Mouse (Mus musculus): Measurements from ENCODE around the gene Rpn1. TPM values are rescaled to one million over a fixed set of nuclear protein-coding genes. Genes with fewer than 3 reads are reported as not detected.

Rpn1 gene
- 345 and 352 TPM in 2 replicates for polyA plus RNA-seq (2016; fragmentation: Nextera tagmentation; extraction: Ambion mirVana)

DNA sequence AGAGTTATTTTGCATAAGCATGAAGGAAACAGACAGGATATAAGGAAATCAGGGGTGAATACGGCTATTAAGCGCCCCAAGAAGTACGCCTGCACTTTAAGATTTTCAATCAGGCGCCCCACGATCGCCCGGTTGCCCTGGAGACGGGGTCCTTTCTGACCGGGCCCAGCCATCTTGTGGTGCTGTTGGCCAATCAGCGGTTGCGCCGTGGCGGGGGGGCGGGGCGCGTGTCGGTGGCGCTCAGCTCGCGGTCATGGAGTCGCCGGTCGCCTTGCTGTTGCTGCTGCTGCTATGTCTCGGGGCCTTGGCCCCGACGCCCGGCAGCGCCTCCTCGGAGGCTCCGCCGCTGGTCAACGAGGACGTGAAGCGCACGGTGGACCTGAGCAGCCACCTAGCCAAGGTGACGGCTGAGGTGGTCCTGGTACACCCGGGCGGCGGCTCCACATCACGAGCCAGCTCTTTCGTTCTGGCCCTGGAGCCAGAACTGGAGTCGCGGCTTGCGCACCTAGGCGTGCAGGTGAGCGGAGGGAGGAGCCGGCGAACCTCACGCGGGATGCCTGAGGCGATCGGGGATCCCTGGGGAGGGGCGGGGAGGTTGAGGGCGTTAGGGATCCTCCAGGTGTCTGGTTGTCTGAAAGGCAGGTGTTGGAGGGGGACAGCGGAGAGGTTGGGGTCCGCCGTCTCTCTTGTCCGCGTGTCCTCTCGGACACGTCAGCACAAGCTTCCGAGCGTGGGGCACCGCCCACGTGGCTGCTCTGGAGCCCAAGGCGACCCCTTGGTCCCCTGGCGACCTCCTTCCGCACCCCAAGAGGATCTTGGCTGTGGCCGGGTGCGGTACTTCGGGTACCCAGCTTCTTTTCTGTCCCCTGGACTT lies at the start of gene Rpn1:
Gene Rpn1, plus strand, starts transcription at position 205 of the 874 bp plus-strand sequence.
- peak within 1 kb of the TSS; percentile 86 for H3K4me2 ChIP-seq (replicated peaks)
- H3K27me3 ChIP-seq: no peaks in the 10 kb centered on the region
- no peaks in the 10 kb centered on the region for H3K9me3 ChIP-seq
- H3K36me3 ChIP-seq: peaks cover 6% of the 10 kb centered on the region; the same call in 1 of the 2 replicates
- peaks cover 23% of the 10 kb centered on the region for H3K4me1 ChIP-seq
- H3K4me3 ChIP-seq: peak within 1 kb of the TSS; percentile 96
- peak; percentile 90 for ATAC-seq (ENCODE audit: insufficient number of reproducible peaks, insufficient read depth, low FRiP score, low TSS enrichment)
- under 1% methylated on average over 71 of the region's 71 CpGs for WGBS
- H3K27ac ChIP-seq: peak within 1 kb of the TSS; percentile 66
- H3K9ac ChIP-seq: peak within 1 kb of the TSS; percentile 95

DNA sequence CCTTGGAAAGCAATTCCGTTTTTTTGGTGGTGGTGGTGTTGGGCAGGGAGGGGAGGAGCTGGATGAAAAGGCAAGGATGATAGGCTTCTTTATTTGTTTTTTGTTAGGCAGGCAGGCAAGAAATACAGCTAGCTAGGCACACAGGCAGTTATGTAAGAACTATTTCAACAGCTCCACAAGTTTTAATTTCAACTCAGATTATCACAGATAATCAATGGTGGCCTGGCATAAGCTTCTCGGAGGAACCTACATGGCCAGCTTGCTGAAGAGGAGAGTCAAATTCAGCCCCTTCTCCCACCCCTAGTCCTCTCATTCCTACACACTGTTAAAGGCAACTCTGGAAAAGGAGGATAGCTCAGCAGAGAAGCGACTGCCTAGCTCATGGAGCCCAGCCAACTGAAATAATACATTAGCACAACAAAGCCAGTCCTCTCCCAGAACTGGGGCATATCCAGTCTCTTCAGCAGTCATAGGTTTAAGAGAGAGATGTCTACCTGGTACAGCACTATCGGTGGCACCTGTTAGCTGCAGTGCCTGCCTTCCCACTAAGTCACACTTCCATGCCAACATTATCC lies 46.7 kb upstream of the Rpn1 start:
- no peak overlapping the region for H3K4me2 ChIP-seq (replicated peaks)
- H3K9ac ChIP-seq: no peak overlapping the region
- H3K27ac ChIP-seq: no peak overlapping the region
- H3K9me3 ChIP-seq: no peaks in the 10 kb centered on the region
- H3K4me1 ChIP-seq: 0 out of 2 replicates have a peak, but pooled peaks cover 2% of the 10 kb centered on the region
- no peak for ATAC-seq (ENCODE audit: insufficient number of reproducible peaks, insufficient read depth, low FRiP score, low TSS enrichment)
- WGBS: 88% methylated on average over 4 of the region's 4 CpGs
- peaks cover 11% of the 10 kb centered on the region; the same call in 1 of the 2 replicates for H3K36me3 ChIP-seq
- no peak overlapping the region for H3K4me3 ChIP-seq
- no peaks in the 10 kb centered on the region for H3K27me3 ChIP-seq

DNA sequence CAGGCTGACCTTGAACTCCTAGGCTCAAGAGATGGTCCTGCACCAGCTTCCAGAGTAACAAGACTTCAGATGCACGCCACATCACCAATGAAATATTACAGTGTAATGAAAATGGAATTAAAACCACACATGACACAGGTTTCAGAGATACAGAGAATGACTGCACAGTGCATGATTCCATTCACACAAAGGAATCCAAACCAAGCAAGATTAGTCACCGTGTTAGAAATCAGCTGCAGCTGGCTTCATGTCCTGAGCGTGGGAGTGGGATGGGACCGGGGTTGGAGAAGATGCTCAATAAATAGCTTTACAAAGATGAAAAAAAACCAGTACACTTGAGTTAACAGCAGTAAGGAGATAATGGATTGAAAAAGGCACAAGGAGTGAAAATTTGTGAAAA lies 44.9 kb upstream of the Rpn1 start:
- Histone ChIP-seq H3K4me3 (no peak overlapping the region), H3K36me3 (peaks cover 11% of the 10 kb centered on the region; the same call in 1 of the 2 replicates), H3K9ac (no peak overlapping the region), H3K9me3 (no peaks in the 10 kb centered on the region), H3K4me2 (replicated peaks) (no peak overlapping the region), H3K27ac (no peak overlapping the region), H3K27me3 (no peaks in the 10 kb centered on the region), H3K4me1 (peaks cover 19% of the 10 kb centered on the region)
- ATAC-seq (ENCODE audit: insufficient number of reproducible peaks, insufficient read depth, low FRiP score, low TSS enrichment): no peak
- WGBS: 95% methylated on average over 4 of the region's 4 CpGs

DNA sequence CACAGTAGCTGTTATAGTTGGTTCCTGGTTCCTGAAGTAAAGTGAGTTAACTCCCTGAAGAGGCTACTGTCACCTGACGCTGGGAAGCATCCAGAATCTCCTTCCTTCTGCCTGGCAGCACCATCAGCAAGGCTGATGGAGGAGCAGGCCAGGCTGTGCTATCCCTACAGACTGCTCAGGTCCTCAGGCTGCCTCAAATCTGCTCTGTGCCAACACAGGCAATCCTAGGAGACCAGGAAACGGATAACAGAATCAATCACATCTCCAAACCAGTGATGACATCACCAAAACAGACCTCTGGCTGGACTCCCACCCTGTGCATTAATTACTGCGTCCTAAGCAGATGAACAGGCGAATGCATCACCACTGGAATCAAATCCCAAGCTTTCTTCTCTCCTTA lies 43.1 kb upstream of the Rpn1 start:
- no peak overlapping the region for H3K9ac ChIP-seq
- H3K27me3 ChIP-seq: no peaks in the 10 kb centered on the region
- no peak overlapping the region for H3K4me2 ChIP-seq (replicated peaks)
- H3K36me3 ChIP-seq: peaks cover 6% of the 10 kb centered on the region; the same call in 1 of the 2 replicates
- H3K27ac ChIP-seq: no peak overlapping the region
- ATAC-seq (ENCODE audit: insufficient number of reproducible peaks, insufficient read depth, low FRiP score, low TSS enrichment): no peak
- H3K9me3 ChIP-seq: no peaks in the 10 kb centered on the region
- WGBS: 75% methylated on average over 4 of the region's 4 CpGs
- no peak overlapping the region for H3K4me3 ChIP-seq
- H3K4me1 ChIP-seq: peaks cover 19% of the 10 kb centered on the region

DNA sequence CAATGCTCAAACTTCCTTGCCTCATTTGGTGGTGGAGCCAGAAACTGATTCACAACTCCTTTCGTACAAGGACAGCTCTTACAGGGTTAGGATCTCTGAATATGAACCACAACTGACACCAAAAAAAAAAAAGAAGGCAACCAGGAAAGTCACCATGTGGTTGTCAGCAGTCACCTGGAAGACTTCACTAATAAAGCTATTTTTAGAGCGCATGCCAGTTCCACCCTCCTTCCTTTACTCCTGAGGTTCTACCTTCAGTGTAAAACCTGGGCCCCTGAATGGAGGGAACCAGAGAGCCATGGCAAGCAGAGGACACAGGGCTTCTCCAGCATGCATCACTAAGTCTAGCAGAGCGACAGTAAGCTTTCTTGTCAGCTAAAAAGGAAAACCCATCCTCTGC lies 41.9 kb upstream of the Rpn1 start:
- Histone ChIP-seq H3K4me3 (no peak overlapping the region), H3K4me1 (peaks cover 19% of the 10 kb centered on the region), H3K9me3 (no peaks in the 10 kb centered on the region), H3K4me2 (replicated peaks) (no peak overlapping the region), H3K36me3 (peaks cover 6% of the 10 kb centered on the region; the same call in 1 of the 2 replicates), H3K27ac (no peak overlapping the region), H3K9ac (no peak overlapping the region), H3K27me3 (no peaks in the 10 kb centered on the region)
- ATAC-seq (ENCODE audit: insufficient number of reproducible peaks, insufficient read depth, low FRiP score, low TSS enrichment): no peak
- 93% methylated on average over 3 of the region's 3 CpGs for WGBS

DNA sequence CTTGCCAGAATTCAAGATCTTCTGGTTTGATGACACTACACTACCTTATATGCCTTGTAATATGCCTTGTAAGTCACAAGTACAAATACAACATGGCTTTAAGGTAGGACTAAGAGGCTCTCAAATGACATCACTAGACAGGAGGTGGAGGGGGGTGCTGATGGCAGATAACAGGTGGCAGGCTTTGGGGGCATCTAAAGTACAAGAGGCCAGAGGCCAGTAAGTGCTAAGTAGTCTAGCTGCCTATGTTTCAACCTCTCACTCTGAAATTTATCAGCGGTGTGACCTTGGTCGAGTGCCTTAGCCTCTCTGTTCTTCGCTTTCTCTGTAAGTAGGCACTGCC lies 40.1 kb upstream of the Rpn1 start:
- no peaks in the 10 kb centered on the region for H3K27me3 ChIP-seq
- 2% methylated on average over 3 of the region's 3 CpGs for WGBS
- H3K4me1 ChIP-seq: peaks cover 19% of the 10 kb centered on the region
- peak overlapping the region; percentile 97 for H3K4me3 ChIP-seq
- no peaks in the 10 kb centered on the region for H3K9me3 ChIP-seq
- H3K27ac ChIP-seq: no peak overlapping the region
- H3K4me2 ChIP-seq (replicated peaks): peak overlapping the region; percentile 99
- peak overlapping the region; percentile 93 for H3K9ac ChIP-seq
- no peaks in the 10 kb centered on the region for H3K36me3 ChIP-seq
- no peak for ATAC-seq (ENCODE audit: insufficient number of reproducible peaks, insufficient read depth, low FRiP score, low TSS enrichment)

DNA sequence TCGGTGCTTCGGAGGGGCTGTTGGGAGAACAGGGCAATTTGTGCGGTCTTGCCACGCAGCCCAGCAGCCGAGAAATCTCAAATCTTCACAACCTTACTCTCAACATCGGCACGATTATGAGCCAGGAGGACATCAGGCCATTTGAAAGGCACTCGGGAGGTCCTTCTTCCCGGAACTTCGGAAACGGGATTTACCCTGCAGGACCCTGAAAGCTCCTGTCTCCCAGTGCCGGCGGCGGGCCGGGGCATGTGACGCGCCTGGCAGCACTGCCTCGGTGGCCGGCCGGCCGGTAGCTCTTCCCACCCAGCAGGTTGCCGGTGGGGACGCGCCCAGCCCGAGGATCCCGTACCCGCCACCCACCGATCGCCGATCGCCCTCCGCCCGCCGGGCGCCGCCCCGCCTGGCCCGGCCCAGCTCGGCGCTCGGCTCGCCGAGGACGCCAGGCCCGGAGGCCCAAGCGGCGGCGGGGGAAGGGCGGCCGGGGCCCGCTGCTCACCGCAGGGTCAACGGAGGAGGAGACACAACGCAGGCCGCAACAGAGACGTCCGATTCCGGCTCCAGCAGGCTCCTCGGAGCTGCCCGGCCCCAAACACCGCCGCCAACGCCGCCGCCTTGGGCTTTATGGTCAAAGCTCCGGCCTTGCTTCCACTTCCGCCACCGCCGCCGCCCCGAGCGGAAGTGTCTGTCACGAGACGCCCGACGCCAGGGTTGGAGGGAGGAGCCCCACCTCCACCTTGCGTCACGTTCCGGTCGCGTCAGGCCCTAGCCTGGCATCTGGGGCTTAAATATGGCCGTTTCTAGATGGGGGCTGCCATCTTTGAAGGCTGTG lies 39.5 kb upstream of the Rpn1 start, which contains the start of gene Rab7:
Gene Rab7, minus strand, starts transcription at position 694 of the 829 bp plus-strand sequence.
- Histone ChIP-seq H3K4me3 (peak within 1 kb of the TSS; percentile 97), H3K9me3 (no peaks in the 10 kb centered on the region), H3K4me1 (peaks cover 19% of the 10 kb centered on the region), H3K4me2 (replicated peaks) (peak within 1 kb of the TSS; percentile 99), H3K27me3 (no peaks in the 10 kb centered on the region), H3K27ac (peak within 1 kb of the TSS; percentile 83), H3K36me3 (no peaks in the 10 kb centered on the region), H3K9ac (peak within 1 kb of the TSS; percentile 93)
- ATAC-seq (ENCODE audit: insufficient number of reproducible peaks, insufficient read depth, low FRiP score, low TSS enrichment): peak; percentile 93
- whole genome bisulfite sequencing: 1% methylated on average over 70 of the region's 82 CpGs

DNA sequence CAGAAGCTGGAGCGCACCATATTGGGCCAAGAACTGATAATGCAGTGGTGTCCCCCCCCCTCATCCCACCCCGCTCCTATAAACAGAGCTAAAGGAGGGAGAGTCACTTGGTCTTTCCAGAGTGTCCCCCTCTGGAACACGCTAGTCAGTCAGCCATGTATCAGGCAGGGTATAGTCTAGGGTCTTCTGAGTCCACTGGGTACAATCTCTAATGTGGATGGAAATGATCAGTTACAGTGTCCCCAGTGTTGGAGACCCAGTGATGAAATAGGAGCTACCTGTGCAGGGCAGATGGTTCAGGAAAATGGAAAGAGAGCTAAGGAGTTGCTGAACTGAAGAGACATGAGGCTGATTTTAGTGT lies 38.9 kb upstream of the Rpn1 start:
- Histone ChIP-seq H3K27me3 (no peaks in the 10 kb centered on the region), H3K4me1 (peaks cover 19% of the 10 kb centered on the region), H3K4me2 (replicated peaks) (peak overlapping the region; percentile 26; the same call in 1 of the 2 replicates), H3K27ac (0 out of 2 replicates have a peak overlapping the region, but pooled peaks have one; percentile 83), H3K4me3 (peak overlapping the region; percentile 97), H3K36me3 (no peaks in the 10 kb centered on the region), H3K9ac (no peak overlapping the region), H3K9me3 (no peaks in the 10 kb centered on the region)
- no peak for ATAC-seq (ENCODE audit: insufficient number of reproducible peaks, insufficient read depth, low FRiP score, low TSS enrichment)
- WGBS: 39% methylated on average over 3 of the region's 3 CpGs

DNA sequence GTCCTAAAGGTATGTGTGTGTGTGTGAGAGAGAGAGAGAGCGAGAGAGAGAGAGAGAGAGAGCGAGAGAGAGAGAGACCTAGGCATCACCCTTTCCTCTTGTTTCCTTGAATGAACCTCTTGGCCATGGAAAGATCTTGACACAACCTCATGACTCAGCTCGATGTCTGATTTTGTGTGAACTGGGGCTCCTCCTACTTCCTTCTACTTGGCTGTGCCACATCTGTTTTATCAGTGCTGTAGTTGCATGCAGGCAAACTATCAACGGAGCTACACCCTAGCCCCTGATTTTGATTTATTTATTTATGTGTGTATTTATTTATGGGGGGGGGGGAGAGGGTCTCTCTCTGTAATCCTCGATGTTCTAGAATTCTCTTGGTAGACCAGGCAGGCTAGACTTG lies 36.4 kb upstream of the Rpn1 start:
- no peak for ATAC-seq (ENCODE audit: insufficient number of reproducible peaks, insufficient read depth, low FRiP score, low TSS enrichment)
- Histone ChIP-seq H3K27me3 (no peaks in the 10 kb centered on the region), H3K9me3 (no peaks in the 10 kb centered on the region), H3K27ac (no peak overlapping the region), H3K4me3 (no peak overlapping the region), H3K4me2 (replicated peaks) (no peak overlapping the region), H3K4me1 (peaks cover 14% of the 10 kb centered on the region), H3K9ac (no peak overlapping the region), H3K36me3 (no peaks in the 10 kb centered on the region)
- 83% methylated on average over 5 of the region's 5 CpGs for WGBS

DNA sequence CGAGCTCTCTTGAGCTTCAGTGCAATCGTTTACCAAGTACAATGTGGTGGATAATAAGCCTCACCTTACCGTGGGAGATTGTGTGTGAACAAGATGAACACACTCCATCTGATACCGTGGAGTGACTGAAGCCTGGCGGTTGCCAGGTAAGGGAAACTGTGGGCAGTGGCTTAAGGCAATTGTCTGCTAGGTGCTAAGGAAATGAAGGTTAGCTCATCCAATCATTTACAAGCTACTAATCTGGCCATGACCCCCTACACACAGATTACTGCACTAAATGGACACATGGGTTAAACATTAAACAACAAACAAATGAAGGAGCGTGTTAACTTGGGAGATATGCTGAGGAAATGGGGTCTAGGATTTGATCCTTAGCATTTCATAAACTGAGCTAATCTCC lies 35.3 kb upstream of the Rpn1 start:
- 84% methylated on average over 6 of the region's 6 CpGs for WGBS
- Histone ChIP-seq H3K27me3 (no peaks in the 10 kb centered on the region), H3K27ac (no peak overlapping the region), H3K4me1 (peaks cover 3% of the 10 kb centered on the region), H3K9me3 (no peaks in the 10 kb centered on the region), H3K36me3 (no peaks in the 10 kb centered on the region), H3K4me3 (no peak overlapping the region), H3K9ac (no peak overlapping the region), H3K4me2 (replicated peaks) (no peak overlapping the region)
- no peak for ATAC-seq (ENCODE audit: insufficient number of reproducible peaks, insufficient read depth, low FRiP score, low TSS enrichment)

DNA sequence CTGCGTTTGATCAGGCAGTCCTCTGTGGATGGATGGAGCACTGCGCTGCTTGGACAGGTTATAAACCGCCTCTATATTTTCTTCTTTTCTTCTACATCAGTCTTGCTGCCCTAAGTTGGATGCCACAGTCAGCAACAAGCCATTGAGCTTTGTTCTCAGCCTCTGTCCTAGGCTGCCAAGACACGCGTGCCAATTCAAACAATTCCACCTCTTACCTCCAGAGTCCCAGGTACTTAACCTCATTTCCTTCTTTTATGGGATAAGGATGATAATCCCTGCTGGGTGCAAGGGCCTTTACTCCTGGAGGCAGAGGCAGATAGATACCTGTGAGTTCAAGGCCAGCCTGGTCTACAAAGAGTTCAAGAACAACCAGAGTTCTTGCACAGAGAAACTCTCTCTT lies 33.1 kb upstream of the Rpn1 start:
- 96% methylated on average over 5 of the region's 5 CpGs for WGBS
- H3K9ac ChIP-seq: no peak overlapping the region
- no peaks in the 10 kb centered on the region for H3K9me3 ChIP-seq
- no peaks in the 10 kb centered on the region for H3K27me3 ChIP-seq
- no peak overlapping the region for H3K4me2 ChIP-seq (replicated peaks)
- H3K4me3 ChIP-seq: no peak overlapping the region
- no peak overlapping the region for H3K27ac ChIP-seq
- H3K4me1 ChIP-seq: no peaks in the 10 kb centered on the region
- no peak for ATAC-seq (ENCODE audit: insufficient number of reproducible peaks, insufficient read depth, low FRiP score, low TSS enrichment)
- no peaks in the 10 kb centered on the region for H3K36me3 ChIP-seq

All from embryonic facial prominence, embryonic 12.5 days (tissue).